Mouse (Mus musculus): ENCODE measurements around the gene Ryr2. TPM values are rescaled to one million over a fixed set of nuclear protein-coding genes. Genes with fewer than 3 reads are reported as not detected.
"Not testable (repeated sequence)": the region's sequence is repeated elsewhere in the genome, so short reads cannot be mapped to it uniquely, and the experiment has no call there.

The Ryr2 gene
- total RNA-seq, 2 experiments from 2014 or later, result 170 to 177 TPM

GRCm38 (mm10) chr13:11977606-11978005 lies 129.1 kb downstream of the Ryr2 start:
- no peak for DNase-seq (ENCODE audit: low spot score in 2 of 2)
- intact Hi-C loops (cut with DNase I), result no loop called here

DNA sequence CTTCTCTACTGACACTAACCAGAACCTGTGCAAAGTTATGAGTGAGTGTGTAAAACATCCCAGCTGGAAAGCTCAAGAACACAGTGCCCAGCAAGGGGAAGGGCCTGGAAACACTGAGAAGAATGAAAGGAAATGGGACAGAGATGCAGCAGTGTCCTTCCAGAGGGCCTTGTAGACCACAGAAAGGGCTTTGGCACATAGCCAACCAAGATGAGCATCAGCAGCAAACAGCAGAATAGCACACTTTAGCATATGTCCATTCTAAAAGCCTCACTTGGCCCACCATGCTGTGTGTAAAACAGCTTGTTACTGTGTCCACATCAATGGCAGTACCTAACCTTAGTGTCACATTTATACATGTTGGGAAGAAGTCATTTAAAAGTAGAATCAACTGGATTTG lies 142.4 kb downstream of the Ryr2 start:
- intact Hi-C loops (cut with DNase I), result no loop called here
- DNase-seq (ENCODE audit: low spot score in 2 of 2), result no peak

DNA sequence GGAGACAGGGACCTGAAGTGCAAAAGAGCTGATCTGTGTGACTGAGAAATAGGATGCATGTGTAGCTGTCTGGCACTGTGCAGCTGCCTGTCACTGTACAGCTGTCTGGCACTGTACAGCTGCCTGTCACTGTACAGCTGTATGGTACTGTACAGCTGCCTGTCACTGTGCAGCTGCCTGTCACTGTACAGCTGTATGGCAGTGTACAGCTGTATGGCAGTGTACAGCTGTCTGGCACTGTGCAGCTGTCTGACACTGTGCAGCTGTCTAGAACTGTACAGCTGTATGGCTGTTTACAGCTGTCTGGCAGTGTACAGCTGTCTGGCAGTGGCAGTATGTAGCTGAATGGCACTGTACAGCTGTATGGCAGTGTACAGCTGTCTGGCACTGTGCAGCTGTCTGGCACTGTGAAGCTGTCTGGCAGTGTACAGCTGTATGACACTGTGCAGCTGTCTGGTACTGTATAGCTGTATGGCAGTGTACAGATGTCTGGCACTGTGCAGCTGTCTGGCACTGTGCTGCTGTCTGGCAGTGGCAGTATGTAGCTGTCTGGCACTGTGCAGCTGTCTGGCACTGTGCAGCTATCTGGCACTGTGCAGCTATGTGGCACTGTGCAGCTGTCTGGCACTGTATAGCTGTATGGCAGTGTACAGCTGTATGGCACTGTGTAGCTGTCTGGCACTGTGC lies 147.1 kb downstream of the Ryr2 start:
- intact Hi-C loops (cut with DNase I), result no loop called here
- DNase-seq (ENCODE audit: low spot score in 2 of 2), result no peak

- DNase-seq (ENCODE audit: low spot score in 2 of 2), result no peak
- intact Hi-C loops (cut with DNase I), result no loop called here
These were observed 147.9 kb downstream of the Ryr2 start for GRCm38 (mm10) chr13:11958854-11959253.

DNA sequence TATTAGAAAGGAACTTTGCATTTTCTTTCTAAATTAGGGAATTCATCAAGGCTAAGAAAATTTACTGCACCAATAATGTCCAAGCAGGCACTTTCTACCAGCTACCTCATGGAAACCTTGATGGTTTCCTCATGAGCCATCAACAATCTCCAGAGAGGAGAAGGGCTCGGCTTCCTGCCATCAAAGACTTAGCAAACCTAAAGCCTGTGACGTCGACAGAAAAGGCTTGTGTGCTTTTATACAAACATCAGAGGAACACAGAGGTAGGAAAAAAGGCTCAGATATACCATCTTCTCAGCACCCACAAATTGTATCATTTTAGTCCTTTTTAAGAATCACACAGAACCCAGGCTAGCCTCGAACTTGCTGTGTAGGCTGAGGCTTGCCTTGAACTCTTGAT lies 148.5 kb downstream of the Ryr2 start:
- DNase-seq (ENCODE audit: low spot score in 2 of 2), result no peak
- intact Hi-C loops (cut with DNase I), result no loop called here

DNA sequence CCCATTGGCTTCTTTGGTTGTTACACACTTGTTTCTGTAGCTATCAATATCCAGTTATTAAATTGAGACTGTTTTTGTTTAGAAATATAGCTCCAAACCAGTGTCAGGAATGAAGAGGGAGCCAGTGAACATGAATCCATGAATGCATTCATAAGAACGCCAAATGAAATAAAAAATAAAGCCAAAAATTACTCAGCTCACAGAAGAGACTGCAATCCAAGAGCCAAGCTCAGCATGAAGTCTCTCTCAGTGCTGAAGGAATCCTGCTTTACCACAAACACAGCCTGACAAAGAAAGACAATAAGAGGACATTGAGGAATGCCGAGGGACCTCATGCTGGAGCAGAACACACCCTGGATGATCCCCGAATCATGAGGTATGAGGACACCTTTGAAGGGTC lies 154.8 kb downstream of the Ryr2 start:
- intact Hi-C loops (cut with DNase I), result no loop called here

GRCm38 (mm10) chr13:11945740-11946139 lies 161.0 kb downstream of the Ryr2 start:
- DNase-seq (ENCODE audit: low spot score in 2 of 2), result no peak
- intact Hi-C loops (cut with DNase I), result no loop called here

More for the DNA sequence above, 154.8 kb downstream of the Ryr2 start:
- no peak for DNase-seq (ENCODE audit: low spot score in 2 of 2)

- DNase-seq (ENCODE audit: low spot score in 2 of 2), result no peak
- intact Hi-C loops (cut with DNase I), result no loop called here
These were observed 165.0 kb downstream of the Ryr2 start for GRCm38 (mm10) chr13:11941724-11942123.

DNA sequence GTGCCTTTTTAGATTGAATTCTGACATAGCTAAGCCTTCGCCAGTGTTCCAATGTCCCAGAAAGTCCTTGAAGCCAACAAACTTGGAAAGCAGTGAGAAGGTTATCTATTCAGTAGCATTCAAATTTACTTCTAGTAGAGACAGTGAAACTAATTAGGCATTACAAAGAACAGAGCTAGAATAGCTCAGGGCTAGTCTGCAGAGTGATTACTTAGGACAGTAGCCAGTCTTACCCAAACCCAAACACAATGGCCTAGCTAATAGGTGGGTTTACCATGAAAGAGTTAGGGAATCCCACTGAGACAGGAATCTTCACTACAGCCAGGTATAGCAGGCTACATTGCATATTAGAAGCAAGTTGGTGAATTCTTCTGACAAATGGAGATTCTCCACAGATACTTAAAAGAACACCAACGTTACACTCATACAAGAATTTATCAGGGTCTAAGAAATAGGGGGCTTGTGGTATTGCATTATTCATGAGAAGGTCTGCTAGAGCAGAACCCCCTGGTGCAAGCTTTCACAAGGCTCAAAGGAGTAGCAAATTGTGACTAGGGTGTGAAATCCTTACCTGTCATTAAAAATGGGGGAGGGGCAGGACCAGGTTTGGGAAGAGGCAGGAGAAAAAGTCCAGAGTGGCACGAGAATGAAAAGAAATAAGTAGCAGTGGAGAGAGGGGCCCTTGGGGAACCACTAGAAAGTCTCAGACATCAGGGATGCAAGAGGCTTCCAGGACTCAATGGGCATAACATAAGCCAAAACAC lies 172.3 kb downstream of the Ryr2 start:
- intact Hi-C loops (cut with DNase I); DNase-seq (ENCODE audit: low spot score in 2 of 2): not testable (repeated sequence)

GRCm38 (mm10) chr13:11933334-11933733 lies 173.4 kb downstream of the Ryr2 start:
- DNase-seq (ENCODE audit: low spot score in 2 of 2), result no peak
- intact Hi-C loops (cut with DNase I), result no loop called here

GRCm38 (mm10) chr13:11928709-11929108 lies 178.0 kb downstream of the Ryr2 start:
- intact Hi-C loops (cut with DNase I), result no loop called here

DNA sequence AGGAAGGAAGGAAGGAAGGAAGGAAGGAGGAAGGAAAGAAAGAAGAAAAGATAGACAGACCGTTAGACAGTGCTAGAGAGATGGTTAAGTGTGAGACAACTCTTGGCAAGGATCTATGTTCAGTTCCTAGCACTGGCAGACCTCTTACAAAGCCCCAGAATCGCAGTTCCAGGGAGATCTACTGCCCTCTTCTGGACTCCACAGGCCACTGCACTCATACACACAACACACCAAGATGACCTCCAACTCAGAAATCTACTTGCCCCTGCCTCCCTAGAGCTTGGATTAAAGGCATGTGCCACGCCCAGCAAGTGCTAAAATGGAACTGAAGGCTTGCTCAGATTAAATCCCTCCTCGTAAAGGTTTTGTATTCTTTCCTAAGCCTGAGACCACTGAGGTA lies 179.0 kb downstream of the Ryr2 start:
- no peak for DNase-seq (ENCODE audit: low spot score in 2 of 2)
- intact Hi-C loops (cut with DNase I), result no loop called here

More at GRCm38 (mm10) chr13:11928709-11929108, 178.0 kb downstream of the Ryr2 start:
- DNase-seq (ENCODE audit: low spot score in 2 of 2), result no peak

DNA sequence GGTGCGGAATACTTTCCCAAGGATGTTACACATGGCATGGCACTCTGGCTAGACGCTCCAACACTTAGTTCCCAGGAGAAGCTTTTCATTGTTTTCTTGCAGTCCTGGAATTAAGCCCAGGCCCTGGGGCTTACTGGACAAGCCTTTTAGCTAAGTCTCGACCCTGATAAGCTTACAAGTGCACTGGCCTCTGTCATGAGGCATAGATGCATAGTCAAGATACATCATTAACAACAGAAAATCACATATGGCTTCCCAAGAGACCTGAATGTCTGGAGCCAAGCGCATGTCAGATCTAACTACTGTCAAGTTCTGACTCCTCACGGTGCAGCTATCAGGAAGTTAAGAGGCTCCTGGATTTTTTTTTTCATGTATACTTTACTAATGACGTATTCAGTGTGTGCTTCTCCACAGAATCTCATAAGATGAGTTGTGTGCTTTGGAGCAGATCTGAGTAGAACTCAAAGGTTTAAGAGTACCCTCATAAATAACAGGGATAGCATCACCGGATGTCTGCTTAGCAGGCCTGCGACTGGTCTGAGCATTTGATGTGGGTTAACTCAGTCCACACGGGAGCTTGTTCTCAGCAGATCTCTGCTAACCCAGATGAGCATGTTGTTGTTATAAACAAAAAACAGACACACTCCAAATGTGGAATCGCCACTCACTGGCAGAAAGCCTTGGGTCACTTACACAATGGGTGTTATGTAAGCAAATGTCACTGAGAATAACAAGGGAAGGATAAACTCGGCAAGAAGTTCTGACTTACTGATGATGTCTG lies 179.8 kb downstream of the Ryr2 start:
- DNase-seq (ENCODE audit: low spot score in 2 of 2), result no peak
- intact Hi-C loops (cut with DNase I), result no loop called here

DNA sequence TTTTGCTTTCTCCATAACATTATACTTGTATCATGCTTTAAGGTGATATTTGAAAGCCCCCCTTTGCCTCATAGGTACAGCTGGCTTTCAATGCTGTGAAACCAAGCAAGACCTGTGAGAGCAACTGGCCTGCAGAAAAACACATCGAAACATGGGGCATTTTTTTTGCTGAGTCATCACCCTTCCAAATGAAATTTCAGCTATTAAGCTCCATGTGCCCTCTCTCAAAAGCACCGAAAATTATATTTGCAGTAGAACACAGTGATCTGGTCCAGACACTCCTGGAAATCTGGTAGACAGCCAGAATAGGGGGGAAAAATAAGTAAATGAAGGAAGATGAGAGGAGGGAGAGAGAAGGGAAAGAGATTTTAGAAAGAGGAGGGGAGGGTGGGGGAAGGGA lies 180.5 kb downstream of the Ryr2 start:
- DNase-seq (ENCODE audit: low spot score in 2 of 2), result no peak

GRCm38 (mm10) chr13:11924732-11925131 lies 182.0 kb downstream of the Ryr2 start:
- intact Hi-C loops (cut with DNase I), result no loop called here
- no peak for DNase-seq (ENCODE audit: low spot score in 2 of 2)

More for the DNA sequence above, 180.5 kb downstream of the Ryr2 start:
- intact Hi-C loops (cut with DNase I), result no loop called here

DNA sequence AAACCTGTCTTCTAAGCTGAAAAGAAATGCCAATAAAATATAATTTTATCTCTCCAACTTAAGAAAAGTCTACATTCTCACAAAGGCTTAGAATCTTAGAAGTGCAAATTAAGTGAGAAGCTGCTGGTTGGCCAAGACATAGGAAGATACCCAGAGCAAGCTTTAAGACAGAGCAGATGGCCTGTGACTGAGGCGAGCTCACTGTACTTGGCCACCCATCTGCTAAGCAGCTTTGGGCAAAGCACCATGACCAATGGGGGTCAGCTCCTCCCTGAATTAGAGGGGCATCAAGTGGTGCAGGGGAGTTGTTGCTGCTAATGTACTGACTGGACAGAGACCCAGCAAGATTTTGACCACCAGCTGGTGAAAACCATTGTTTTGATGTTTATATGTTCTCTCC lies 186.2 kb downstream of the Ryr2 start:
- intact Hi-C loops (cut with DNase I), result no loop called here

GRCm38 (mm10) chr13:11919448-11919847 lies 187.3 kb downstream of the Ryr2 start:
- intact Hi-C loops (cut with DNase I), result no loop called here
- no peak for DNase-seq (ENCODE audit: low spot score in 2 of 2)

More for the DNA sequence above, 186.2 kb downstream of the Ryr2 start:
- peak in 1 of 2 experiments; percentile 50 for DNase-seq (ENCODE audit: low spot score in 2 of 2)

DNA sequence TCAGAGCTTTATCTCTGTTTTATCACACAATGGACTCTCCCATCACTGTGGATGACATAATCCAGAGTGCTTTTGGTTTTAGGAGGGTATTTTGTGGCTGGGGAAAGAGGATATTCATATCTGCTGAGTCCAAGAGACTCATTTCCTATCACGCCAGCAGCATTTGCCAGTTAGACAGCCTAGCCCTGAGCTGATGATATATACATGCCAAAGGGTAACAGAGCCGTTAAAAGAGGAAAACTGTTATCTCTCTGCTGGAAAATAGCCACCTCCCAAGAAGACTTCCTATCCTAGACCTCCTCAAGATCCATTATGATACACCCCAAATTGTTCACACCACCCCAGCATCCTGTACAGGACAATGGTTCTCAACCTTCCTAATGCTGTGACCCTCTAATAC lies 191.1 kb downstream of the Ryr2 start:
- DNase-seq (ENCODE audit: low spot score in 2 of 2), result no peak
- intact Hi-C loops (cut with DNase I), result no loop called here

GRCm38 (mm10) chr13:11914682-11915081 lies 192.1 kb downstream of the Ryr2 start:
- DNase-seq (ENCODE audit: low spot score in 2 of 2), result peak in 1 of 2 experiments; percentile 80
- intact Hi-C loops (cut with DNase I), result no loop called here

GRCm38 (mm10) chr13:11912208-11912607 lies 194.5 kb downstream of the Ryr2 start:
- intact Hi-C loops (cut with DNase I), result no loop called here
- DNase-seq (ENCODE audit: low spot score in 2 of 2), result no peak
